12 mouse cellular contexts compared by ENCODE assay signal in genomic region chr5:103380785-103381527, GRCm38 (mm10). TPM values are rescaled to one million over a fixed set of nuclear protein-coding genes. Genes with fewer than 3 reads are reported as not detected.
DNase-seq lines count a peak whose midpoint lies in the region; ATAC-seq lines count a peak whose summit lies in the region.
"Had no signal": no experiment of that assay in that cellular context is flagged by ENCODE, and none has a peak within 500 bp of the region (broad histone marks: within the 10 kb centered on the region; RNA-seq: fewer than 3 reads in every experiment).

No protein-coding gene starts in this region.

- 63% methylated on average over 11 of the region's 11 CpGs for WGBS in kidney, embryonic 15.5 days

- H3K4me3 ChIP-seq in kidney, embryonic 15.5 days (replicated peaks) = no peak overlapping the region

- 0 out of 2 replicates have a peak overlapping the region, but pooled peaks have one; percentile 1 for H3K27ac ChIP-seq in kidney, embryonic 15.5 days
- H3K27ac ChIP-seq: liver, embryonic 14.5 days had no signal

- ATAC-seq in kidney, embryonic 15.5 days (replicated peaks; ENCODE audit: low FRiP score) = no peak

- H3K4me2 ChIP-seq in kidney, embryonic 15.5 days = no peak overlapping the region

- peak; percentile 38 for DNase-seq in embryo, embryonic 10.5 days (ENCODE audit: low spot score)
- no peak for DNase-seq in embryo, embryonic 10 days (ENCODE audit: low spot score)
- DNase-seq in kidney, postnatal 36 days = no peak
- DNase-seq in ovary, adult 18-20 months (ENCODE audit: low spot score) = peak; percentile 43
- no peak for DNase-seq in ovary, postnatal 10 days (ENCODE audit: low spot score)
- DNase-seq in cerebellum, adult 18-20 months = no peak
- DNase-seq in gastrocnemius, postnatal 14 days = no peak
- DNase-seq: adrenal gland, postnatal 14 days; cerebellum, postnatal 36 days; heart, postnatal 10 days had no signal

- intact Hi-C loops in gastrocnemius, postnatal 14 days (cut with DNase I; ENCODE audit: low total_unique reads) = no loop called here

- no peak overlapping the region for H3K9ac ChIP-seq in kidney, embryonic 15.5 days
- H3K9ac ChIP-seq: liver, embryonic 14.5 days had no signal

- no peaks in the 10 kb centered on the region for H3K9me3 ChIP-seq in kidney, embryonic 15.5 days (replicated peaks)

- H3K4me1 ChIP-seq in kidney, embryonic 15.5 days = peaks cover 29% of the 10 kb centered on the region

- no peaks in the 10 kb centered on the region for H3K36me3 ChIP-seq in kidney, embryonic 15.5 days

- H3K27me3 ChIP-seq in kidney, embryonic 15.5 days = no peaks in the 10 kb centered on the region

RNA-seq across cellular contexts. Expression of gene Ptpn13, which starts 44.0 kb away (rescaled TPM):
- polyA plus RNA-seq in kidney, embryonic 15.5 days (2015; fragmentation: Nextera tagmentation; extraction: Ambion mirVana) = 29.8 and 30.9 TPM in 2 replicates
- 1 to 10 TPM; 5.4 to 6.0 TPM for total RNA-seq in gastrocnemius, postnatal 14 days (2021)

Comparison
In these comparisons a context has a peak if more than half of its experiments do, and no peak if none do; other contexts are left out.
1. DNase-seq: peak in embryo, embryonic 10.5 days (single experiment) and ovary, adult 18-20 months (single experiment); none in embryo, embryonic 10 days (single experiment), kidney, postnatal 36 days (0 of 2), ovary, postnatal 10 days (single experiment), cerebellum, adult 18-20 months (0 of 2) and gastrocnemius, postnatal 14 days (single experiment).